Mouse (Mus musculus) liver, embryonic 13.5 days (tissue): ENCODE measurements around the gene Barx2. TPM values are rescaled to one million over a fixed set of nuclear protein-coding genes. Genes with fewer than 3 reads are reported as not detected.

Experiments
- ATAC-seq: fragments of 200-750 bp; cut with Nextera tagmentation; 2 replicates; pipeline ENCODE4 v1.8.0; 2017; ENCODE audit warnings: low read depth, mild to moderate bottlenecking, moderate number of reproducible peaks, moderate library complexity
- DNase-seq: peaks from one replicate; pipeline ENCODE4 v3.0.0; 2022
- H3K27ac ChIP-seq: fragments of 300-500 bp; sonication (generic); 2 replicates; pipeline ENCODE4 v1.5.1; 2015; ENCODE audit warnings: moderate library complexity, mild to moderate bottlenecking, inconsistent platforms
- H3K27me3 ChIP-seq: fragments of 300-500 bp; sonication (generic); 2 replicates; pipeline ENCODE4 v1.6.1; 2015; ENCODE audit warnings: mild to moderate bottlenecking, inconsistent platforms
- H3K36me3 ChIP-seq: fragments of 300-500 bp; sonication (generic); 2 replicates; pipeline ENCODE4 v1.6.1; 2015; ENCODE audit warnings: mild to moderate bottlenecking, inconsistent platforms
- H3K4me1 ChIP-seq: fragments of 300-500 bp; sonication (generic); replicated peaks from 2 replicates; pipeline ENCODE4 v1.6.1; 2015; ENCODE audit warnings: inconsistent platforms
- H3K4me2 ChIP-seq: fragments of 300-500 bp; sonication (generic); 2 replicates; pipeline ENCODE4 v1.6.1; 2015; ENCODE audit warnings: inconsistent platforms, mild to moderate bottlenecking, moderate library complexity
- H3K4me3 ChIP-seq: fragments of 300-500 bp; sonication (generic); replicated peaks from 2 replicates; pipeline ENCODE4 v1.5.1; 2015; ENCODE audit warnings: mild to moderate bottlenecking, inconsistent platforms
- H3K9ac ChIP-seq: fragments of 300-500 bp; sonication (generic); 2 replicates; pipeline ENCODE4 v1.6.1; 2015; ENCODE audit warnings: mild to moderate bottlenecking, inconsistent platforms
- H3K9me3 ChIP-seq: fragments of 300-500 bp; sonication (generic); replicated peaks from 2 replicates; pipeline ENCODE4 v1.6.1; 2016; ENCODE audit warnings: inconsistent platforms
- whole genome bisulfite sequencing: fragments of 180-500 bp; shearing (Covaris S2); methylation state at CpG from one replicate; pipeline ENCODE4 v1.1.7; 2015; ENCODE audit not compliant: insufficient replicate concordance; 5-methylcytosine and 5-hydroxymethylcytosine counted together
- polyA plus RNA-seq: library from polyadenylated mRNA; unstranded; fragments of >200 nt; fragmentation: Nextera tagmentation; extraction: Ambion mirVana; gene quantifications from 2 replicates; pipeline ENCODE4 v1.2.1, GENCODE M21; 2015

Barx2 gene
- polyA plus RNA-seq, 1 experiment from 2014 or later = not detected

GRCm38 (mm10) chr9:31925830-31926624, 12.8 kb upstream of the Barx2 start:
- H3K4me3 ChIP-seq = no peak overlapping the region
- no peaks in the 10 kb centered on the region for H3K27me3 ChIP-seq
- DNase-seq = peak; percentile 28
- H3K9me3 ChIP-seq = no peaks in the 10 kb centered on the region
- no peak overlapping the region for H3K9ac ChIP-seq
- H3K27ac ChIP-seq = no peak overlapping the region
- no peaks in the 10 kb centered on the region for H3K36me3 ChIP-seq
- ATAC-seq = no peak
- H3K4me2 ChIP-seq = no peak overlapping the region
- WGBS = 17% methylated on average over 22 of the region's 22 CpGs
- H3K4me1 ChIP-seq = no peaks in the 10 kb centered on the region

- 63% methylated on average over 7 of the region's 7 CpGs for WGBS
- Histone ChIP-seq H3K27ac (no peak overlapping the region), H3K4me2 (no peak overlapping the region), H3K4me3 (no peak overlapping the region), H3K9ac (no peak overlapping the region), H3K36me3 (no peaks in the 10 kb centered on the region), H3K27me3 (peaks cover 11% of the 10 kb centered on the region), H3K9me3 (no peaks in the 10 kb centered on the region), H3K4me1 (no peaks in the 10 kb centered on the region)
- ATAC-seq (no peak), DNase-seq (no peak)
Observed at GRCm38 (mm10) chr9:31923529-31923928, 10.3 kb upstream of the Barx2 start.

GRCm38 (mm10) chr9:31919802-31920201, 6.5 kb upstream of the Barx2 start:
- H3K36me3 ChIP-seq = no peaks in the 10 kb centered on the region
- no peak overlapping the region for H3K9ac ChIP-seq
- no peaks in the 10 kb centered on the region for H3K4me1 ChIP-seq
- 19% methylated on average over 1 of the region's 1 CpGs for WGBS
- no peak overlapping the region for H3K27ac ChIP-seq
- DNase-seq (no peak), ATAC-seq (no peak)
- no peak overlapping the region for H3K4me3 ChIP-seq
- H3K27me3 ChIP-seq = peaks cover 43% of the 10 kb centered on the region
- no peaks in the 10 kb centered on the region for H3K9me3 ChIP-seq
- H3K4me2 ChIP-seq = no peak overlapping the region

- Histone ChIP-seq H3K36me3 (no peaks in the 10 kb centered on the region), H3K4me3 (no peak overlapping the region), H3K27me3 (peaks cover 77% of the 10 kb centered on the region), H3K4me1 (peaks cover 6% of the 10 kb centered on the region; the same call in 1 of the 2 replicates), H3K4me2 (no peak overlapping the region), H3K27ac (no peak overlapping the region), H3K9me3 (no peaks in the 10 kb centered on the region), H3K9ac (no peak overlapping the region)
- DNase-seq = no peak
- ATAC-seq = no peak
- WGBS = 13% methylated on average over 9 of the region's 9 CpGs
Observed at GRCm38 (mm10) chr9:31916421-31916820, 3.2 kb upstream of the Barx2 start.

GRCm38 (mm10) chr9:31914871-31915270, 1.6 kb upstream of the Barx2 start:
- DNase-seq (no peak), ATAC-seq (no peak)
- WGBS = 2% methylated on average over 34 of the region's 34 CpGs
- Histone ChIP-seq H3K4me2 (no peak overlapping the region), H3K4me3 (no peak overlapping the region), H3K27ac (no peak overlapping the region), H3K27me3 (peaks cover 90% of the 10 kb centered on the region), H3K9me3 (no peaks in the 10 kb centered on the region), H3K9ac (no peak overlapping the region), H3K4me1 (peaks cover 6% of the 10 kb centered on the region; the same call in 1 of the 2 replicates), H3K36me3 (no peaks in the 10 kb centered on the region)

- 1% methylated on average over 54 of the region's 54 CpGs for WGBS
- DNase-seq (no peak), ATAC-seq (no peak)
- Histone ChIP-seq H3K27ac (no peak overlapping the region), H3K9me3 (no peaks in the 10 kb centered on the region), H3K4me1 (peaks cover 6% of the 10 kb centered on the region; the same call in 1 of the 2 replicates), H3K4me3 (peak overlapping the region; percentile 43), H3K9ac (no peak overlapping the region), H3K27me3 (peaks cover 86% of the 10 kb centered on the region), H3K36me3 (no peaks in the 10 kb centered on the region), H3K4me2 (peak overlapping the region; percentile 59)
Observed at GRCm38 (mm10) chr9:31913739-31914591, 703 bp upstream of the Barx2 start.

GRCm38 (mm10) chr9:31912553-31912920, 725 bp downstream of the Barx2 start:
- Histone ChIP-seq H3K9ac (no peak overlapping the region), H3K4me1 (peaks cover 6% of the 10 kb centered on the region; the same call in 1 of the 2 replicates), H3K27ac (no peak overlapping the region), H3K4me2 (peak overlapping the region; percentile 59), H3K9me3 (no peaks in the 10 kb centered on the region), H3K36me3 (no peaks in the 10 kb centered on the region), H3K27me3 (peaks cover 79% of the 10 kb centered on the region), H3K4me3 (0 out of 2 replicates have a peak overlapping the region, but pooled peaks have one; percentile 43)
- ATAC-seq (no peak), DNase-seq (no peak)
- WGBS = 2% methylated on average over 16 of the region's 16 CpGs

- Histone ChIP-seq H3K27me3 (peaks cover 61% of the 10 kb centered on the region), H3K4me2 (no peak overlapping the region), H3K36me3 (no peaks in the 10 kb centered on the region), H3K9ac (no peak overlapping the region), H3K27ac (no peak overlapping the region), H3K4me1 (peaks cover 6% of the 10 kb centered on the region; the same call in 1 of the 2 replicates), H3K9me3 (no peaks in the 10 kb centered on the region), H3K4me3 (no peak overlapping the region)
- WGBS = 59% methylated on average over 5 of the region's 5 CpGs
- DNase-seq = no peak
- ATAC-seq = no peak
Observed at GRCm38 (mm10) chr9:31910221-31910620, 3.0 kb downstream of the Barx2 start.

- Histone ChIP-seq H3K9me3 (no peaks in the 10 kb centered on the region), H3K9ac (no peak overlapping the region), H3K27ac (no peak overlapping the region), H3K36me3 (no peaks in the 10 kb centered on the region), H3K27me3 (no peaks in the 10 kb centered on the region), H3K4me1 (no peaks in the 10 kb centered on the region), H3K4me2 (no peak overlapping the region), H3K4me3 (no peak overlapping the region)
- ATAC-seq = no peak
- WGBS = 64% methylated on average over 2 of the region's 2 CpGs
- no peak for DNase-seq
Observed at GRCm38 (mm10) chr9:31901781-31902180, 11.5 kb downstream of the Barx2 start.

GRCm38 (mm10) chr9:31894775-31895320, 18.4 kb downstream of the Barx2 start:
- Histone ChIP-seq H3K27ac (no peak overlapping the region), H3K27me3 (no peaks in the 10 kb centered on the region), H3K9me3 (no peaks in the 10 kb centered on the region), H3K9ac (no peak overlapping the region), H3K4me2 (no peak overlapping the region), H3K36me3 (no peaks in the 10 kb centered on the region), H3K4me1 (no peaks in the 10 kb centered on the region), H3K4me3 (no peak overlapping the region)
- DNase-seq = no peak
- ATAC-seq = no peak
- 56% methylated on average over 10 of the region's 10 CpGs for WGBS

GRCm38 (mm10) chr9:31888333-31888732, 24.9 kb downstream of the Barx2 start:
- Histone ChIP-seq H3K9me3 (no peaks in the 10 kb centered on the region), H3K9ac (no peak overlapping the region), H3K27ac (no peak overlapping the region), H3K36me3 (no peaks in the 10 kb centered on the region), H3K4me1 (no peaks in the 10 kb centered on the region), H3K27me3 (no peaks in the 10 kb centered on the region), H3K4me3 (no peak overlapping the region), H3K4me2 (no peak overlapping the region)
- WGBS = 62% methylated on average over 4 of the region's 4 CpGs
- ATAC-seq (no peak), DNase-seq (no peak)
